Mouse (Mus musculus): ENCODE measurements around the gene Hivep1. TPM values are rescaled to one million over a fixed set of nuclear protein-coding genes. Genes with fewer than 3 reads are reported as not detected.

Hivep1 gene
- 14.9 and 15.9 TPM in 2 replicates for polyA plus RNA-seq (2016; fragmentation: Nextera tagmentation; extraction: Ambion mirVana)

DNA sequence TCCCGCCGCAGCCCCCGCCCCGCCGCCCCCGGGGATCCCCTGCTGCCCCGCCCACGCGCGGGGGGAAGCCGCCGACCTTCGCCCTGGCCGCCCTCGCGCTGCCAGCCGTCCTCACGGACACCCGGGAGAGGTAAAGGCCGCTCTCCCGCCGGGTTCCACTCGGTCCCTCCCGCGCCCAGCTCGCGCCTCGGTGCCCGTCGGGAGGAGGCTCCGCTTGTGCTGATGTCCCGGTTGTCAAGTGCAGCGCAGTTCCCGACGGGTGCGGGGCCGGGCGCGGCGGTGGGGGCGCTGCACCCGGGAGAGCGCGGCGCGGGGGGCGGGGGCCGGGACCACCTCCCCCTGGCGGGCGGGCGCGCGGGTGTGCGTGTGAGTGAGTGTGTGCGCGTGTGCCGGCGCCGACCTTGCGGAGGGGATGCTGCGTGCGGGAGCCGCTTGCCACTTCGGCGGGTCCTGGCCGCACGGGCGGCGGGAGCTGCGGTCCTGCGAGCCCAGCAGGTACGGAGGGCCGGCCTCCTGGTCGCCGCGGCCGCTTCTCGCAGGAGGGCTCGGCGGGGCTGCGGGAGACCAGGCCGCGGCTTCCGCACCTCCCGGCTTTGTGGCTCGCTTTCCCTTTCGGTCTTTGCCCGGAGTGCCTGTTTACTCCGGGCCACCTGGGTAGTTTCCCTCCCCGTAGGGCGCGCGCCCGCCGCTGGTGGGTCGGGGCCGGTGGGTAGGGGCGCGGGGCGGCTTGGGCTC is at the start of gene Hivep1:
TSS of gene Hivep1 (plus strand) at position 61 of the 735 bp plus-strand sequence.
- WGBS: 0% methylated on average over 71 of the region's 100 CpGs

DNA sequence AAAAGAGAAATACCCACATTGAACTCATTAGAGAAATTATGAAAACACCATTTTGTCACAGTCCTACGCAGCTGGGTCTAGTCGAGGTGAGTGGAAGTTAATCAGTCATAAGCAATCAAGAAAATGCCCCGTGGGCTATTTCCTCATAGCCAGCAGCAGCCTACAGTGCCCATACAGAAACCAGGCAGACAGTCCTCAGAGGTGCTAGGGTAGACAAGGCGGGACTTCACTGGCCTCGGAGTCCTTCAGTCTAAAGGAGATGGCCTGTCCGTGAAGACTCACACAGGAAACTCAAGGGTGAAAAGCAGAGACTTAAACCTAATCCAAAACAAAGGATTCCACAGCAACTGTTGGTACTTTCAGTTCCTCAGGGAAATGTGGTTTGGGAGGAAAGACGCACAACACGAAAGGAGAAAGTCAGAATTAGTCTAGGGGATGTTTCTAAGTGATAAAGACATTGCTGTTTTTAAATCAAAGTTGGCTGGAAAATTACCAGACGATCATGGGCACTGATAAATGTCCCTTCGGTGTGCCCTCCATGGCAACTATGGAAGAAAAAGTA is 36.3 kb upstream of the Hivep1 start:
- H3K4me3 ChIP-seq: no peak overlapping the region
- 63% methylated on average over 10 of the region's 10 CpGs for whole genome bisulfite sequencing
- H3K9ac ChIP-seq: no peak overlapping the region

More for the DNA sequence above, at the start of gene Hivep1:
- Histone ChIP-seq H3K9me3 (no peaks in the 10 kb centered on the region), H3K4me1 (peaks cover 8% of the 10 kb centered on the region; the same call in 1 of the 2 replicates), H3K27ac (peak within 1 kb of the TSS; percentile 97), H3K36me3 (peaks cover 9% of the 10 kb centered on the region; the same call in 1 of the 2 replicates), H3K4me3 (peak within 1 kb of the TSS; percentile 88), H3K4me2 (replicated peaks) (peak within 1 kb of the TSS; percentile 67), H3K27me3 (no peaks in the 10 kb centered on the region), H3K9ac (peak within 1 kb of the TSS; percentile 86)
- peak; percentile 47 for ATAC-seq (ENCODE audit: insufficient number of reproducible peaks, insufficient read depth, low FRiP score, low TSS enrichment)

GRCm38 (mm10) chr13:42016218-42016617 is 35.6 kb upstream of the Hivep1 start:
- no peak for ATAC-seq (ENCODE audit: insufficient number of reproducible peaks, insufficient read depth, low FRiP score, low TSS enrichment)
- no peak overlapping the region for H3K27ac ChIP-seq
- H3K36me3 ChIP-seq: no peaks in the 10 kb centered on the region
- no peak overlapping the region for H3K4me2 ChIP-seq (replicated peaks)
- no peaks in the 10 kb centered on the region for H3K4me1 ChIP-seq
- no peak overlapping the region for H3K9ac ChIP-seq
- no peaks in the 10 kb centered on the region for H3K9me3 ChIP-seq
- no peaks in the 10 kb centered on the region for H3K27me3 ChIP-seq
- 66% methylated on average over 5 of the region's 5 CpGs for WGBS
- H3K4me3 ChIP-seq: no peak overlapping the region

More for the DNA sequence above, 36.3 kb upstream of the Hivep1 start:
- no peaks in the 10 kb centered on the region for H3K36me3 ChIP-seq
- H3K27ac ChIP-seq: no peak overlapping the region
- H3K27me3 ChIP-seq: no peaks in the 10 kb centered on the region
- no peak overlapping the region for H3K4me2 ChIP-seq (replicated peaks)
- H3K4me1 ChIP-seq: no peaks in the 10 kb centered on the region
- no peak for ATAC-seq (ENCODE audit: insufficient number of reproducible peaks, insufficient read depth, low FRiP score, low TSS enrichment)
- H3K9me3 ChIP-seq: no peaks in the 10 kb centered on the region

GRCm38 (mm10) chr13:42018356-42018755 is 33.5 kb upstream of the Hivep1 start:
- H3K36me3 ChIP-seq: no peaks in the 10 kb centered on the region
- H3K27me3 ChIP-seq: no peaks in the 10 kb centered on the region
- H3K9ac ChIP-seq: no peak overlapping the region
- H3K9me3 ChIP-seq: no peaks in the 10 kb centered on the region
- 66% methylated on average over 2 of the region's 2 CpGs for WGBS
- H3K4me1 ChIP-seq: no peaks in the 10 kb centered on the region
- no peak overlapping the region for H3K4me3 ChIP-seq
- no peak for ATAC-seq (ENCODE audit: insufficient number of reproducible peaks, insufficient read depth, low FRiP score, low TSS enrichment)
- no peak overlapping the region for H3K4me2 ChIP-seq (replicated peaks)
- H3K27ac ChIP-seq: no peak overlapping the region

- no peaks in the 10 kb centered on the region for H3K9me3 ChIP-seq
- no peaks in the 10 kb centered on the region; the same call in 1 of the 2 replicates for H3K4me1 ChIP-seq
- WGBS: 9% methylated on average over 2 of the region's 2 CpGs
- H3K4me2 ChIP-seq (replicated peaks): no peak overlapping the region
- ATAC-seq (ENCODE audit: insufficient number of reproducible peaks, insufficient read depth, low FRiP score, low TSS enrichment): no peak
- H3K4me3 ChIP-seq: no peak overlapping the region
- H3K9ac ChIP-seq: no peak overlapping the region
- H3K27ac ChIP-seq: no peak overlapping the region
- H3K36me3 ChIP-seq: no peaks in the 10 kb centered on the region
- no peaks in the 10 kb centered on the region for H3K27me3 ChIP-seq
Observed at GRCm38 (mm10) chr13:42041203-42041602, 10.6 kb upstream of the Hivep1 start.

DNA sequence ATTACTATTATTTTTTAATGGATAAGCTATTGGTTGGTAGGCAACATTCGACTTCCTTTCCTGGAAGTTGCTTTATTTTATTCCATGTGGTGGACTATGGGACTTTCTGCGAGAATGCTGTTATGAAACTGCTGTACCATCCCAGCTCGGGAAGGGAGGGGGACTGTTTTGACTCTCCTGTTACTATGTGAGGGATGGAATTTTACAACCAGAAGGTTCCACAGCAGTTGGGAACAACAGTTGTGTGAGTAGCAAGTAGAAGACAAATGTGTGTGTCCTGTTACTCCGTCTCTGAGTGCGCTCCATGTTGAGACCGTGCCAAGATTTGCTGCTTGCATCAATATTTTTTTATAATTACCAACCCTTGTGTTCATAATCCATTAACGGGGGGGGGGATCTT is 8.4 kb upstream of the Hivep1 start:
- WGBS: 83% methylated on average over 7 of the region's 7 CpGs
- ATAC-seq (ENCODE audit: insufficient number of reproducible peaks, insufficient read depth, low FRiP score, low TSS enrichment): no peak

DNA sequence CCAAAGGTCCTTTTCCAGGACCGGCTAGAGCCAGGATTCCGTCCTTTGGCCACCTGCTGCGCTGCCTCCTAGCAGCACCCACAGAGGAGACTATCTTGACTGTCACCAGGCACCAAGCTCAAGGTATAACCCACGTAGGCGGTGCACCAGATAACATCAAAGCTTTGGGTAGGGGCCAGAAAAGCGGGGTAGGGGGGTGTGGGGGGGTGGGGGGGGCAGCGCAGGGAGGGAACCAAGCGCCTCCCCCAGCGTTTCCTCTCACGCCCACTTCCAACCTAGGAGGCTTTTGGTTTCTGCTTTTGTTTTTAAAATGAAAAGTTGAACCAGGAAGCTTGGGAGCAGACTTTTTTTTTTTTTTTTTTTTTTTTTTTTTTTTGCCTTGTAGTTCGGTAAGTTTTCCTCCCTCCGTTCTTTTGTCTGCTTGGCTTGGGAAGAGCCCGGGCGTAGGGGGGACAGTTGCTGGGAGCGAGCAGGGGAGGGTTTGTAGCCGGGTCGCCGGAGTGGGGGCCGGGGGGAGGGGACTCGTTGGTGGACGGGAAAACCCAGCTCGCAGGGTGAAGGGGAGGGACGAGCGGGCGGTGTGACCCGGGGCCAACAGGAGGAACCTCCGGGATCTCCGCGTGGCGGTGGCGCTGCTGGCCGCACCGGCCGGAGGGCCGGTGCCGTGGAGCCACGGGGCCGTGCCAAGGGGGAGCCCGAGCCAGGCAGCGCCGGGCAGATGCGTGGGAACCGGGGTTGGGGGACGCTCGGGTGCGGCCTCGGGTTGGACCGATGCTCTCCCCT is 2.6 kb upstream of the Hivep1 start:
- no peaks in the 10 kb centered on the region for H3K36me3 ChIP-seq
- H3K4me3 ChIP-seq: peak overlapping the region; percentile 63
- H3K27me3 ChIP-seq: no peaks in the 10 kb centered on the region
- 0 out of 2 replicates have a peak, but pooled peaks have one; percentile 7 for ATAC-seq (ENCODE audit: insufficient number of reproducible peaks, insufficient read depth, low FRiP score, low TSS enrichment)
- H3K4me1 ChIP-seq: peaks cover 8% of the 10 kb centered on the region; the same call in 1 of the 2 replicates
- H3K27ac ChIP-seq: peak overlapping the region; percentile 87
- peak overlapping the region; percentile 67 for H3K4me2 ChIP-seq (replicated peaks)
- H3K9me3 ChIP-seq: no peaks in the 10 kb centered on the region
- WGBS: under 1% methylated on average over 48 of the region's 48 CpGs
- peak overlapping the region; percentile 77 for H3K9ac ChIP-seq

More for the DNA sequence above, 8.4 kb upstream of the Hivep1 start:
- no peaks in the 10 kb centered on the region for H3K27me3 ChIP-seq
- no peak overlapping the region for H3K27ac ChIP-seq
- H3K4me2 ChIP-seq (replicated peaks): no peak overlapping the region
- H3K9me3 ChIP-seq: no peaks in the 10 kb centered on the region
- H3K4me1 ChIP-seq: no peaks in the 10 kb centered on the region
- no peaks in the 10 kb centered on the region for H3K36me3 ChIP-seq
- no peak overlapping the region for H3K4me3 ChIP-seq
- H3K9ac ChIP-seq: no peak overlapping the region

- no peaks in the 10 kb centered on the region for H3K36me3 ChIP-seq
- peaks cover 8% of the 10 kb centered on the region; the same call in 1 of the 2 replicates for H3K4me1 ChIP-seq
- H3K9ac ChIP-seq: peak overlapping the region; percentile 77
- no peaks in the 10 kb centered on the region for H3K9me3 ChIP-seq
- H3K4me2 ChIP-seq (replicated peaks): peak overlapping the region; percentile 67
- ATAC-seq (ENCODE audit: insufficient number of reproducible peaks, insufficient read depth, low FRiP score, low TSS enrichment): no peak
- peak overlapping the region; percentile 87 for H3K27ac ChIP-seq
- no peaks in the 10 kb centered on the region for H3K27me3 ChIP-seq
- peak overlapping the region; percentile 63 for H3K4me3 ChIP-seq
- under 1% methylated on average over 8 of the region's 8 CpGs for WGBS
Observed at GRCm38 (mm10) chr13:42049774-42050125, 2.1 kb upstream of the Hivep1 start.

DNA sequence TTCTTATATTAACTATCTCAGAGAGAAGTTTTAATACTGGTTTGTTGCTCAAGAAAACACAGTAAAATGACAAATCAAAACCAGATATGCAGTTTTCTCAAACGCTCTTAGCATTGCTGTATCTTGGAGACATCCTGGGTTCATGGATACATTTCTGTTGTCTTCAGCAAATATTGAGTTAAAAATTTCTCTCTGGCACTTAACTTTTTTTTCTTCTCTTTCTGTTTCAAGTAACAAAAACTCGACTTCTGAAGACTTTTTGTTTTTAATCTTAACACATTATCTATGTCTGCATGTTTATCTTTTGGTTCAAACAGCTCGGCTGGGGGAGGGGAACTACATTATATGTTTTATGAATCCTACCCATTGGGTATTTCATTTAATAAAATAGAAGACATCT is 1.7 kb upstream of the Hivep1 start:
- ATAC-seq (ENCODE audit: insufficient number of reproducible peaks, insufficient read depth, low FRiP score, low TSS enrichment): no peak
- Histone ChIP-seq H3K9ac (no peak overlapping the region), H3K27ac (no peak overlapping the region), H3K9me3 (no peaks in the 10 kb centered on the region), H3K4me2 (replicated peaks) (peak overlapping the region; percentile 67), H3K4me3 (peak overlapping the region; percentile 88; the same call in 1 of the 2 replicates), H3K36me3 (no peaks in the 10 kb centered on the region), H3K27me3 (no peaks in the 10 kb centered on the region), H3K4me1 (peaks cover 8% of the 10 kb centered on the region; the same call in 1 of the 2 replicates)
- WGBS: 10% methylated on average over 3 of the region's 3 CpGs

- Histone ChIP-seq H3K36me3 (no peaks in the 10 kb centered on the region; the same call in 1 of the 2 replicates), H3K9ac (peak overlapping the region; percentile 86; the same call in 1 of the 2 replicates), H3K4me3 (peak overlapping the region; percentile 88), H3K27me3 (no peaks in the 10 kb centered on the region), H3K4me2 (replicated peaks) (peak overlapping the region; percentile 67), H3K9me3 (no peaks in the 10 kb centered on the region), H3K4me1 (peaks cover 8% of the 10 kb centered on the region; the same call in 1 of the 2 replicates), H3K27ac (peak overlapping the region; percentile 97)
- WGBS: 0% methylated on average over 10 of the region's 10 CpGs
- no peak for ATAC-seq (ENCODE audit: insufficient number of reproducible peaks, insufficient read depth, low FRiP score, low TSS enrichment)
Observed at GRCm38 (mm10) chr13:42050880-42051201, 980 bp upstream of the Hivep1 start.

- Histone ChIP-seq H3K27ac (peak overlapping the region; percentile 97), H3K36me3 (peaks cover 2% of the 10 kb centered on the region; the same call in 1 of the 2 replicates), H3K27me3 (no peaks in the 10 kb centered on the region), H3K4me1 (peaks cover 8% of the 10 kb centered on the region; the same call in 1 of the 2 replicates), H3K9me3 (no peaks in the 10 kb centered on the region), H3K9ac (peak overlapping the region; percentile 86), H3K4me2 (replicated peaks) (peak overlapping the region; percentile 67), H3K4me3 (peak overlapping the region; percentile 88)
- 1% methylated on average over 24 of the region's 51 CpGs for WGBS
- peak; percentile 74 for ATAC-seq (ENCODE audit: insufficient number of reproducible peaks, insufficient read depth, low FRiP score, low TSS enrichment)
Observed at GRCm38 (mm10) chr13:42051202-42051906, 467 bp upstream of the Hivep1 start.

All from embryonic facial prominence, embryonic 12.5 days (tissue).